Comparison of ENCODE assay signal across 8 mouse cellular contexts in the genomic region with DNA sequence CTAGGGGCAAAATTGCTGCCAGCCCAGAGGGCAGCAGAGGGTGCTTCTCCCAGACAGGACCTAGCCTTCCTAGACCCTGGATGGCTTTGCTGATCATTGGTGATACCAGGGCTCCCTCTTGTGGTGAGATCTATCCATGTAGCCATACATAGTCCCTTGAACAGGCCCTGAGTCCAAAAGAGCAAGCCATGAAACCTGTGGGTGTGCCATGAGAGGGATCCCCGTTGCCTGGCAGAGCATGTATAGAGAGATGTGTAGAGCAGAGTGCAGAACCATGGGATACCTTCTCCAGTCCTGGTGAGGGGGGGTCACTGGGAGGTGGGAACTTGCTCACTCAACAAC. TPM values are rescaled to one million over a fixed set of nuclear protein-coding genes. Genes with fewer than 3 reads are reported as not detected.
DNase-seq lines count a peak whose midpoint lies in the region; ATAC-seq and TF ChIP-seq lines count a peak whose summit lies in the region.

No protein-coding gene starts in this region.

- H3K27ac ChIP-seq in ES-E14 (ENCODE audit: insufficient read depth, low read depth, low read length, poor library complexity, severe bottlenecking): no peak overlapping the region
- H3K27ac ChIP-seq in forebrain, embryonic 11.5 days (ENCODE audit: low read depth, low read length): no peak overlapping the region
- H3K27ac ChIP-seq in liver, embryonic 12.5 days: no peak overlapping the region
- no peak overlapping the region for H3K27ac ChIP-seq in stomach, embryonic 16.5 days (ENCODE audit: low read length)

- no peak overlapping the region for H3K4me3 ChIP-seq in ES-E14 (ENCODE audit: insufficient read depth in 1 of 2, low read depth in 1 of 2, low read length in 2 of 2, poor library complexity in 1 of 2, severe bottlenecking in 1 of 2)
- H3K4me3 ChIP-seq in forebrain, embryonic 11.5 days (ENCODE audit: low read depth, low read length): no peak overlapping the region
- no peak overlapping the region for H3K4me3 ChIP-seq in liver, embryonic 12.5 days
- no peak overlapping the region for H3K4me3 ChIP-seq in stomach, embryonic 16.5 days (replicated peaks; ENCODE audit: low read length)

- no peaks in the 10 kb centered on the region for H3K36me3 ChIP-seq in ES-E14 (ENCODE audit: control insufficient read depth, insufficient read depth, low read length, poor library complexity, severe bottlenecking)
- no peaks in the 10 kb centered on the region for H3K36me3 ChIP-seq in forebrain, embryonic 11.5 days (ENCODE audit: control insufficient read depth, insufficient read depth, low read length)
- H3K36me3 ChIP-seq in liver, embryonic 12.5 days: no peaks in the 10 kb centered on the region
- H3K36me3 ChIP-seq in stomach, embryonic 16.5 days (ENCODE audit: control insufficient read depth, insufficient read depth, low read length): no peaks in the 10 kb centered on the region

- in situ Hi-C loops in ES-E14 (cut with MboI; ENCODE audit: low sequenced_read_pairs in 2 of 2, unreplicated experiment in 2 of 2): loop anchor here (5.0 to 10.0 kb wide), 2 partner anchors 128 to 131 kb away; no protein-coding TSS in a partner anchor

- H3K9me3 ChIP-seq in ES-E14 (ENCODE audit: control insufficient read depth, insufficient read depth, low read depth, low read length): no peaks in the 10 kb centered on the region
- H3K9me3 ChIP-seq in forebrain, embryonic 11.5 days (ENCODE audit: control insufficient read depth, low read length): no peaks in the 10 kb centered on the region
- H3K9me3 ChIP-seq in liver, embryonic 12.5 days (replicated peaks): no peaks in the 10 kb centered on the region
- H3K9me3 ChIP-seq in stomach, embryonic 16.5 days (replicated peaks; ENCODE audit: control insufficient read depth, low read length): no peaks in the 10 kb centered on the region

- WGBS in forebrain, embryonic 11.5 days: 32% methylated on average over 1 of the region's 1 CpGs
- 3% methylated on average over 1 of the region's 1 CpGs for WGBS in liver, embryonic 12.5 days (ENCODE audit: insufficient replicate concordance)
- 12% methylated on average over 1 of the region's 1 CpGs for WGBS in stomach, embryonic 16.5 days

- peak; percentile 74 for ATAC-seq in forebrain, embryonic 11.5 days (replicated peaks; ENCODE audit: low FRiP score)
- ATAC-seq in liver, embryonic 12.5 days: peak; percentile 54
- peak; percentile 72; the same call in 1 of the 2 replicates for ATAC-seq in stomach, embryonic 16.5 days (ENCODE audit: insufficient read depth, low FRiP score)

- no peaks in the 10 kb centered on the region for H3K27me3 ChIP-seq in forebrain, embryonic 11.5 days (ENCODE audit: control insufficient read depth, insufficient read depth, low read length)
- H3K27me3 ChIP-seq in liver, embryonic 12.5 days (replicated peaks): no peaks in the 10 kb centered on the region; the same call in 1 of the 2 replicates
- no peaks in the 10 kb centered on the region for H3K27me3 ChIP-seq in stomach, embryonic 16.5 days (ENCODE audit: control insufficient read depth, insufficient read depth, low read length)

- DNase-seq in ES-E14 (ENCODE audit: low read depth, low spot score): peak; percentile 77
- DNase-seq in c-Kit-positive CD71-positive TER-119-negative erythroid progenitor cells, embryonic 14.5 days (ENCODE audit: low read depth): peak; percentile 66
- DNase-seq in forebrain, embryonic 11.5 days (ENCODE audit: low spot score): peak; percentile 83
- DNase-seq in heart, postnatal 10 days: peak; percentile 87 to 92
- DNase-seq in kidney, postnatal 25 days: peak; percentile 82 to 92
- DNase-seq in natural killer cell, adult 2 months (ENCODE audit: low spot score in 2 of 2): peak; percentile 52 to 61

- intact Hi-C loops in heart, postnatal 10 days (cut with DNase I): loop anchor here (1.0 to 5.0 kb wide), 2 partner anchors 57 to 381 kb away; partner anchors contain the start of genes Grk4 and Nop14

- H3K9ac ChIP-seq in ES-E14 (ENCODE audit: insufficient read depth, low read depth, low read length, poor library complexity, severe bottlenecking): no peak overlapping the region
- no peak overlapping the region for H3K9ac ChIP-seq in forebrain, embryonic 11.5 days (ENCODE audit: low read length)
- no peak overlapping the region for H3K9ac ChIP-seq in liver, embryonic 12.5 days
- no peak overlapping the region for H3K9ac ChIP-seq in stomach, embryonic 16.5 days (ENCODE audit: low read length)

- no peaks in the 10 kb centered on the region for H3K4me1 ChIP-seq in ES-E14 (ENCODE audit: control insufficient read depth in 2 of 2, insufficient read depth in 2 of 2, low read length in 2 of 2, poor library complexity in 1 of 2)
- no peaks in the 10 kb centered on the region for H3K4me1 ChIP-seq in forebrain, embryonic 11.5 days (replicated peaks; ENCODE audit: control insufficient read depth, insufficient read depth, low read length)
- H3K4me1 ChIP-seq in liver, embryonic 12.5 days: peaks cover 29% of the 10 kb centered on the region
- H3K4me1 ChIP-seq in stomach, embryonic 16.5 days (ENCODE audit: control insufficient read depth, insufficient read depth, low read length): peaks cover 3% of the 10 kb centered on the region; the same call in 1 of the 2 replicates

- H3K4me2 ChIP-seq in forebrain, embryonic 11.5 days (ENCODE audit: low read depth, low read length, severe bottlenecking): no peak overlapping the region
- H3K4me2 ChIP-seq in liver, embryonic 12.5 days: peak overlapping the region; percentile 44
- no peak overlapping the region for H3K4me2 ChIP-seq in stomach, embryonic 16.5 days (ENCODE audit: low read depth, low read length)

TF ChIP-seq in ES-E14, 5 proteins besides CTCF, POLR2A, EP300 and RAD21:
- TF ChIP-seq HCFC1 (IDR thresholded peaks at IDR 0.05; ENCODE audit: borderline replicate concordance, insufficient read depth, low read length) (no peak), ZC3H11A (IDR thresholded peaks at IDR 0.05; ENCODE audit: borderline replicate concordance, low read depth, low read length) (peak; percentile 92)

RNA-seq across cellular contexts. Expression of gene Hgfac, which starts 1.8 kb away (rescaled TPM):
- total RNA-seq in ES-E14 (2012; rRNA removed): 0.58 and 1.1 TPM in 2 replicates
- polyA plus RNA-seq in forebrain, embryonic 11.5 days (2014; fragmentation: Nextera tagmentation; extraction: Ambion mirVana): 0.17 and 0.45 TPM in 2 replicates
- total RNA-seq in heart, postnatal 10 days (2021): 1 to 10 TPM; 1.1 TPM
- polyA plus RNA-seq in liver, embryonic 12.5 days (2016; fragmentation: Nextera tagmentation; extraction: Ambion mirVana): 43.3 and 44.1 TPM in 2 replicates
- polyA plus RNA-seq in stomach, embryonic 16.5 days (2015; fragmentation: Nextera tagmentation; extraction: Ambion mirVana): 7.7 and 8.2 TPM in 2 replicates

RNA-seq across cellular contexts. Expression of gene Dok7, which starts 13.5 kb away (rescaled TPM):
- 0.18 and 1.2 TPM in 2 replicates for total RNA-seq in ES-E14 (2012; rRNA removed)
- 0.16 TPM in 1 of 2 replicates, not detected in the other for polyA plus RNA-seq in forebrain, embryonic 11.5 days (2014; fragmentation: Nextera tagmentation; extraction: Ambion mirVana)
- 10 to 100 TPM; 32.3 to 52.6 TPM for total RNA-seq in heart, postnatal 10 days (2021)
- 0.07 TPM in 1 of 2 replicates, not detected in the other for polyA plus RNA-seq in liver, embryonic 12.5 days (2016; fragmentation: Nextera tagmentation; extraction: Ambion mirVana)
- 1.9 and 2.0 TPM in 2 replicates for polyA plus RNA-seq in stomach, embryonic 16.5 days (2015; fragmentation: Nextera tagmentation; extraction: Ambion mirVana)
